Mouse (Mus musculus) mammary gland, adult 2 months (tissue): ENCODE data around the gene Ube2l3. TPM values are rescaled to one million over a fixed set of nuclear protein-coding genes. Genes with fewer than 3 reads are reported as not detected.

ENCODE experiments used
- polyA plus RNA-seq: library from polyadenylated mRNA; depleted of rRNA; stranded (reverse); fragments of >200 nt; gene quantifications from 2 replicates; pipeline ENCODE4 v1.2.3, GENCODE M21; 2012; ENCODE audit warnings: low replicate concordance; rRNA removed

Ube2l3 gene
- polyA plus RNA-seq = 59.2 and 76.5 TPM in 2 replicates

DNA sequence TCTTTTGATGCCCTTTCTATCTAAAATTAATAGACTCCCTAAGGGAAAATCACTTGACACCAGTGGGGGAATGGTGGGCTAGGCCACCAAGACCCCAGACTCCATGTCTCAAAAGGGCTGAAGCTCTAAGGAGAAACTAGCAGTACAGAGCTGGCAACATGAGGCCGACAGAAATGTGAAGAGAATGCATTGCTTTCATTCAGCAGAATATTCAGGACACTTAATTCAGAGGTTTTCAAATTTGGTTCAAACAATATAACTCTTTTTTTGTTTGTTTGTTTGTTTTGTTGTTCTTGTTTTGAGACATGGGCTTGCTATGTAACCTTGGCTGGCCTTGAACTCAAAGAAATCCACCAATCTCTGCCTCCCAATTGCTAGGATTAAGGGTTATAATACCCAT is at the start of gene Ube2l3:
Gene Ube2l3 (minus strand): TSS at position 101 of the 400 bp plus-strand sequence.

DNA sequence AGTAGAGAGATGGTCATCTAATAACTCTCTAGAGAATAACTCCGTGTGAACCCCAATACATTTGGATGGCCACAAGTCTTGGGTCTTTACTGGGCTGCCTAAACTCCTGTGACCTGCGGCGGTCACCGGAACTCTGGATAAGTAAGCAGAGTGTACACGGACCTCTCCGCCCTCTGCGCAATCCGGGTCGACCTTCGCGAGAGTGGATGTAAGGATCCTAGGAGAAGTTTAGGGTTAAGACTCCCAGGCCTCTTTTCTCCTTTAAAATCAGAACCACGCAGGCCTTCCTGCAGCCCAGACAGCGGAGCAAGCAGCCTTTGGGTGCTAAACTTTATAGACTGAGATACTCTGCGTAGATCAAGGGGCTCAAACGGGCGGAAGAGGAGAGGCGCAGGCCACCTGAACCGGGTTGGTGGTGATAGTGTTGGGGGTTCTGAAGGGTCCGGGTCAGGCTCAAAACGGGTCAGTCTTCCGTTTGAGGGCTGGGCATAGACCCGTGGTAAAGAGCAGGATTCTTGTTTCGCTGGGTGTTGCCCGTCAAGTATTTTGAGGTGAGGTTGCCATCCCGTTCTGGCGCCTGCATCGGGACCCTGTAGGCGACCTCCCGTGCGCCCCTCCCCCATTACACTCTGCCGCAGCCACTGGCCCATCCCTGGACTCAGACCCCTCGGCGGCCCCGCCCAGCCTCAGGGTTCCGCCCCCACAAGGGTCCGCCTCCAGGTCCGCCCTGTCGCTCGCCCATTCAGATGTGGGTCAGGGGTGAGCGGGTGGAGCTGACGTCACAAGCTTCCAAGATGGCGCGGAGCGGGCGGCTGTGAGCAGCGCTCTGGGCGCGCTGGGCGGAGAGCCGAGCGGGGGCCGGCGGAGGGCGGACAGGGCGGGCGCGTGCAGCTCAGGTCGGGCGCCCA is 30.6 kb upstream of the Ube2l3 start, which contains the start of gene Hic2:
Gene Hic2 (plus strand): TSS at position 779 of the 908 bp plus-strand sequence.

DNA sequence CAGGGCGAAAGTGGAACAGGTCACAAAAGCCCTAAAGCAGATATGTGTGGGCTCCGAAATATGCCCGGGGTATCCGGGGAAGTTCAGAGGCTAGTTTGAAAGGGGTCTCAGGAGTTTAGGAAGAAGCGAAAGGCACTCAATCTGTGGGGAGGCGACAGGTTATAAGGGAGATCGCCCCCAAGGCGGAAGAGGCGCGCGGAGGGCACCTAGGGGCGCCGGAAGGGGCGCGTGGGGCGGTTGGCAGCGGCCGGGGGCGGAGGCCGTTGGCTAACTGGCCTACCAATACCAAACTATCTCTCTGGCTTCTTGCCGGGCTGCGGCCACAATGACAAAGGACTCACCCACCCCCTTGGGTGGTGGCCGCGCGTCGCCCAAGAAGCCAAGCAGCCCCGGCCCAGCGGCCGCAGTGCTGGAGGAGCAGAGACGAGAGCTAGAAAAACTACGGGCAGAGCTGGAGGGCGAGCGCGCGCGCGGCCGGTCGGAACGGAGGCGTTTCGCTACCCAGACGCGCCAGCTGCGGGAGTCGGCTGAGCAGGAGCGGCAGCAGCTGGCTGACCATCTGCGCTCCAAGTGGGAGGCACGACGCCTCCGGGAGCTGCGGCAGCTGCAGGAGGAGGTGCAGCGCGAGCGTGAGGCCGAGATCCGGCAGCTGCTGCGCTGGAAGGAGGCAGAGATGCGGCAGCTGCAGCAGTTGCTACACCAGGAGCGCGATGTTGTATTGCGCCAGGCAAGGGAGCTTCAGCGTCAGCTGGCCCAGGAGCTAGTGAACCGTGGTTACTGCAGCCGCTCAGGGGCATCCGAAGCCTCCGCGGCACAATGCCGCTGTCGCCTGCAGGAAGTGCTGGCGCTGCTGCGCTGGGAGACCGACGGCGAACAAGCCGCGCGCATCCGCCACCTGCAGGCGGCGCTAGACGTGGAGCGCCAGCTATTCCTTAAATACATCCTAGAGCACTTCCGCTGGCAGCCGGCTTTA is 6.2 kb upstream of the Ube2l3 start, which contains the start of gene Rimbp3:
Gene Rimbp3 (plus strand): TSS at position 215 of the 973 bp plus-strand sequence.

DNA sequence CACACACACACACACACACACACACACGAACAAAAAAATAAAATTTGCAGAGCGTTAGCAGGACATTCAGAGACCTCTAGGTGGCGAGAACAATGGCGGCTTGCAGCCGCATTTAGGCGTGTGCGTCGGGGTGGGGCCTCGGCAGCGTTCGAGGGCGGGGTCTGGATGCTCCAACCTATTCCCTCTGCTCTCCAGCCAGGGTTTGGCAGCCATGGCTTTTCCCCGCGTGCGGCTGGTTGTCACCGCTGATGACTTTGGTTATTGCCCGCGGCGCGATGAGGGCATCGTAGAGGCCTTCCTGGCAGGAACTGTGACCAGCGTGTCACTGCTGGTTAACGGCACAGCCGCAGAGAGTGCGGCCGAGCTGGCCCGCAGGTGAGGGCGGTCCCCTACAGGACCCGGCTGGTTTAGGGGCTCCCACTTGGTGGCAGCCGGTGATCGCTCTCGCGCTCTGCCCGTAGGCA is 55.6 kb downstream of the Ube2l3 start, which contains the start of gene Ccdc116:
Gene Ccdc116 (minus strand): TSS at position 458 of the 464 bp plus-strand sequence.

DNA sequence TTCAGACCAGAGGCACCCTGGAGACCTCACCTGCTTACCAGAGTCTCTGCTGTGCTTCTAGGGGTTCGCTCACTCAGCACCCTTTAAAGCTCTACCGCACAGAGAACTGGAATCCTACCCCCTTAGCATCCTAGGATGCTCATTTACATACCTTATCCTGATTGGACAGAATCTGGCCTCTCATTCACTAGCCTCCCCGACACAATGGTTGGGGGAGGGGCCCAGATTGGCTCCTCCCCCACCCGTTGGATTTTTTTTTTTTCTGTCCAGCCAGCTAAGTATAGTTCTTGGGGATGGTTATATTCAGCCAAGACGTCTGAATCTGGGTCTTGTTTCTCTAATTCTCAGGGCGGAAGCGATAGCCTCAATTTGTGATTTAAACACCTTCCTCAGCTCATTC is 58.1 kb downstream of the Ube2l3 start, which contains the start of gene Ydjc:
Gene Ydjc (plus strand): TSS at position 283 of the 400 bp plus-strand sequence.

DNA sequence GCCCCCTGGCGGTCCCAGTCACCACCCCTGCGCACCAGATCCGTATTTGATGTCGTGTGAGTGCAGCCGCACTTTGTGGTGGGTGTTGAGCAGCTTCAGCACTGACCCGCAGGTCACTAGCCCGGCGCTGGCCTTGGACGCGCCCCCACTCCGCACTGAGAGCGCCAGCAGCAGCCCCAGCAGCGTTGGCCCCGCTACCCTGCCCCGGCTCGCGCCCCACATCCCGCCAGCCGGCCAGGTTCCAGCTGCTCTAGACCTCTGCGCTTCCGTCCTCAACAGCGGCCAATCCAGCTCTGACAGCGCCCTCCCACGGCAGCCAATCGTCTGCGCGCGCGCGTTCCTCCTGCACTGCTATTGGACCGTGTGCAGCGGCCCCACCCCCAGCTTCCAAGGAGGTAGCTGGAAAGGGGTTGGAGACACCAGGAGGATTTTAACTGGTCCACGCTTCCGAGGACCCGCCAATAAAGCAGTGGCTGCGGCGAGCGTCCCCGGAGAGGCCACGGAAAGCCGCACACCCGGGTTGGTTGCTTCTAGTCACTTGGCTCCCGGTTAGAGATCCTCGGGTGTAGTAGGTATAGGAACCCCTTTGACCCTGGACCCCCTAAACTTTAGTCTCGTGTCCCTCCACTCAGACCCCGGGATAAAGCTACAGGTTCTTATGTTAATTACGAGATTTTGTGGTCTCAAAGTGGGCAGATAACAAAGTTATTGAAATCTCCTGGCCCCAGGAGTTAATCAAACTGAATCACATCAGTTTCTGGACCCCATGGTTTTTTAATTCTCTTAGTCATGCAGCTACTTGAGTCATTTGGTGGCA is 70.2 kb downstream of the Ube2l3 start, which contains the start of gene Sdf2l1:
Gene Sdf2l1 (minus strand): TSS at position 295 of the 817 bp plus-strand sequence.

DNA sequence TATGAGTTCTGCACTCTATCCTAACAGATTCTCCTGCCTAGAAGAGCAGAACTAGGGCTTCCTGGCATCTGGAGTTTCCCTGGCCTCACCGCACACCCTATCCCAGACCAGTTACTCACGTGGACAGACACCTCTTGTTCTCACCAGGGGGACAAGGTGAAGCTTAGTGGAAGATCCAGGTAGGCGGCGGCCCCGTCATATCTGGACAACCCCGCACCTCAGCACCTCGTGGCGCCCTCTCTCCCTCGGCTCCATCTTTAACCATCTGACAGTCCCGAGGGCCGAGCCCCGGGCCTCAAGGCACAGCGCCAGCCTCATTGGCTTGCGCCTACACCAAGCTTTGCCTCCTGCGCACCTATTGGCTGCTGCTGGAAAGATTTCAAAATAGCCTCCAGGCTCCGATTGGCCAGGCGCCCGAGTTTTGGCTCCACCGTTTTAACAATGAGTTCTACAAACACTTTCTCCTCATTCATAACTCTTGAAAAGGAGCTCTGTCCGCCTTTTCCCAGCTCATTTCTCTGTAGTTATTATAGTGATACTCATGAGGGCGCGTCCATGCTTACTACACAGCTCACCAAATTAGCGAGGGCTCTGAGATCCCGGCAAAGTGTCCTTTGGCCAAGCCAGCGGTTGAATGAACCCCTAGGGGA is 77.5 kb downstream of the Ube2l3 start, which contains the start of gene 2610318N02Rik:
Gene 2610318N02Rik (minus strand): TSS at position 297 of the 650 bp plus-strand sequence.

DNA sequence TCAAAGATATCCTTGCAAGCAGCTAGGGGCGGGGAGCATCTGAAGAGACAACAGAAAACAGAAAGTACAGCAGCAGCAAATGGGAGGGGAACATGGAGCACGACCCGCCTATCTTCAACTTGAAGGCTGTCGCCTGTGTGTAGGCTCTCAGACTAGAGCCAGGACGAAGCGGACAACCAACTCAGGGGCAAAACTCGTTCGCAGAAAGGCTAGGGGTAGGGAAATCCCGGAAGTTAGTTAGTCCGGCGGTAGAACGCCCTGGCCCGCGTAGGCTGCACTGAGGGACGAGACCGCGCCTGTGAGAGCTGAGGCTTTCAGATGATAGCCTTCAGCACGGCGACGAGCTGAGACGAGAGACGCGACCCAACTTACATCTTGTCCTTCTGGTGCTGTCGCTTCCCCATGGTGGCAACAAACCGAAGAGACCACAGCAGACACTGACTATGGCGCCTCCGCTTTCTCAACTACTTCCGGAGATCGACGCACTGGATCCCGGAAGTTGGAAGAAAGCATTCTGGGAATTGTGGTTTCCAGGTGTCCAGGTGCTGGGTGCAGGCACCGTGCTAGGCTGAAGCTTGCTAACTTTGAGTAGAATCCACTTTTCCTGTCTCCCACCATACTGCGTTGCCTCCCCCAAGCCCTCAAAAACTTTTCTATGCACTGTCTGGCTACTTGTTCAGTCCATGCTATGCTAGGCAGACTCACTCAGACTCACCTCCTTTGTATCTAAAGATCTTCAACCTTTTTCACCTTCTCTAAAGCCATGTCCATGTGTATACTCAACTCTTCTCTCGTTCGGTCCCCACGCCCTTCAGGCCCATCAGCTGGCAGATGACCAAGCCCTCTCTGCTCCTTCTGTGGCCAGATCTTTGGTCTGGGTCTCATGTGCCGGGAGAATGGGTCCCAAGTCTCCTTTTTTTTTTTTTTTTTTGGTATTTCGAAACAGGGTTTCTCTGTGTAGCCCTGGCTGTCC is 91.4 kb downstream of the Ube2l3 start, which contains the start of gene Ppil2:
Gene Ppil2 (minus strand): TSS at position 487 of the 973 bp plus-strand sequence.

Other genes with a start within 250 kb of the Ube2l3 start
- gene Mapk1, start 219.3 kb downstream of the Ube2l3 start, polyA plus RNA-seq = 43.1 and 106 TPM in 2 replicates
- gene Ypel1, start 133.0 kb downstream of the Ube2l3 start, polyA plus RNA-seq = 2.1 and 3.5 TPM in 2 replicates
- 92.4 and 144 TPM in 2 replicates for gene Ppil2, start 91.4 kb downstream of the Ube2l3 start, polyA plus RNA-seq
- 1.7 and 2.2 TPM in 2 replicates for gene 2610318N02Rik, start 77.5 kb downstream of the Ube2l3 start, polyA plus RNA-seq
- gene Sdf2l1, start 70.3 kb downstream of the Ube2l3 start, polyA plus RNA-seq = 17.5 and 48.3 TPM in 2 replicates
- 4.2 and 14.7 TPM in 2 replicates for gene Ydjc, start 58.0 kb downstream of the Ube2l3 start, polyA plus RNA-seq
- gene Ccdc116, start 55.4 kb downstream of the Ube2l3 start, polyA plus RNA-seq = 1.5 and 1.6 TPM in 2 replicates
- 0.04 and 0.06 TPM in 2 replicates for gene Rimbp3, start 6.0 kb upstream of the Ube2l3 start, polyA plus RNA-seq
- 2.4 and 2.6 TPM in 2 replicates for gene Hic2, start 30.9 kb upstream of the Ube2l3 start, polyA plus RNA-seq
- gene Tmem191c, start 73.4 kb upstream of the Ube2l3 start, polyA plus RNA-seq = 7.2 and 12.8 TPM in 2 replicates
- gene Serpind1, start 128.7 kb upstream of the Ube2l3 start, polyA plus RNA-seq = 0.45 and 1.3 TPM in 2 replicates
- 5.7 and 8.4 TPM in 2 replicates for gene Snap29, start 203.3 kb upstream of the Ube2l3 start, polyA plus RNA-seq
- gene Pi4ka, start 203.7 kb upstream of the Ube2l3 start, polyA plus RNA-seq = 47.9 and 65.5 TPM in 2 replicates
- gene Crkl, start 249.3 kb upstream of the Ube2l3 start, polyA plus RNA-seq = 67.7 and 91.9 TPM in 2 replicates